Mouse (Mus musculus) bone marrow, adult 2 months (tissue): ENCODE measurements around the gene Brd4.

Experiments
- CTCF ChIP-seq: fragments of 200-500 bp; IDR thresholded peaks from 2 replicates; pipeline ENCODE4 v1.5.1; 2011; ENCODE audit warnings: low read length, control low read depth; ENCODE audit not compliant: control insufficient read depth, insufficient read depth
- POLR2A ChIP-seq: fragments of 200-500 bp; IDR thresholded peaks from 2 replicates; pipeline ENCODE4 v1.6.1; 2011; ENCODE audit warnings: low read depth, mild to moderate bottlenecking, control low read depth, low read length, borderline replicate concordance; ENCODE audit not compliant: control insufficient read depth

GRCm38 (mm10) chr17:32298125-32298524 is 13.6 kb upstream of the Brd4 start:
- no peak for TF ChIP-seq POLR2A
- no peak for TF ChIP-seq CTCF
